Mouse (Mus musculus): ENCODE results near the gene Gm16181.

Gene Gm16181

GRCm38 (mm10) chr17:35233114-35233980 is 12.7 kb downstream of the Gm16181 start, which contains the start of gene Atp6v1g2:
TSS of gene Atp6v1g2 (plus strand) at chr17:35233660.
- peak; percentile 50 for DNase-seq

- peak; percentile 11 for DNase-seq
Observed at GRCm38 (mm10) chr17:35234090-35234489, 13.5 kb downstream of the Gm16181 start.

GRCm38 (mm10) chr17:35234903-35235302 is 14.3 kb downstream of the Gm16181 start:
- peak; percentile 41 for DNase-seq

- DNase-seq = peak; percentile 95
Observed at GRCm38 (mm10) chr17:35235614-35236389, 15.2 kb downstream of the Gm16181 start, which contains the start of gene Nfkbil1. TSS of gene Nfkbil1 (minus strand) at chr17:35235792.

DNA sequence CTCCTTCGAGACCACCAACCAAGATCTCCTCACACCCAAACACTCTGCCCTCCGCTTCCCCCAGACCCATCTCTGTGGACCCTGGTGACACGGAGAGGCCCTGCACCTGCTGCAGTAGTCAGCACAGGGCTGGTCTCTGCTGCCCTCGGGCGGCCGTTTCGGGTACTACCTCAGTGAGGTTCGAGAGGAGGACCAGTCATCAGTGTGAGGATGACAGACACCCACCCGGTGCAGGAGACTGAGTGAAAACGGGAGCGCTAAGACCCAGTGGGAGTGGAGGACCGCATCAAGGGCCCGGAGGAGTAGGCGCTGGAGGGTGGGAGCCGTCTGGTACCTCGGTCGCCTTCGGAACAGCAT is 15.7 kb downstream of the Gm16181 start:
- DNase-seq = peak; percentile 98

GRCm38 (mm10) chr17:35236996-35237395 is 16.4 kb downstream of the Gm16181 start:
- DNase-seq = no peak

DNA sequence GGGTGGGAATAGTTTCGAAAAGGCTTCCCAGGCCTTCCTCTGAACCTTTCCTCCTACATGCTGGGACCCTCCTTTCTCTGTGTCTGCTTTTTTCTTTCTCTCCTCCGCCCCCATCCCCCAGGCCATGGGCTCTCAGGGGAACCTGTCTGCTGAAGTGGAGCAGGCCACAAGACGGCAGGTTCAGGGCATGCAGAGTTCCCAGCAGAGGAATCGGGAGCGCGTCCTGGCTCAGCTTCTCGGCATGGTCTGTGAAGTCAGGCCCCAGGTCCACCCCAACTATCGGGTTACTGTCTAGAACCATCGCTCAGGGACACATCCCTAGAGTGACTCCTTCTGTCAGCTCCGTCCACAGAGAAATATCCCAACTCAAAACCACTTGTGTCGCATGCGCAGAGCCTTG is 16.9 kb downstream of the Gm16181 start:
- no peak for DNase-seq

DNA sequence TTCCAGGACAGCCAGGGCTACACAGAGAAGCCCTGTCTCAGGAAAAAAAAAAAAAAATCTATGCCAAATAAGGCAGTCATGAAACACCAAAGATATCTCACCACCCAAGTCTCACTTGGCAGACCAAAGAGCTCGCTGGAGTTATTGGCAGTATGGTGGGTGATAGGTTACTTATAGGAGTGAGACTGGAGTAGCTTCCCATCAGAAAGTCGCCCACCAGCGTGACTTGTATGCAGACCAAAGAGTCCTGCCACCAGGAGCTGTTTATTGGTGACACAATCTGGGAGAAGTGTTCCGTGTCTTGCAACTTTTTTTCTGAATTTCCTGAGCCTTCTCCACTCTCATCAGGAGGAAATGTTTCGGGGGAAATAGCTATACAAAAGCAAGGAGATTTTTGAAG is 19.1 kb downstream of the Gm16181 start:
- DNase-seq = no peak

DNA sequence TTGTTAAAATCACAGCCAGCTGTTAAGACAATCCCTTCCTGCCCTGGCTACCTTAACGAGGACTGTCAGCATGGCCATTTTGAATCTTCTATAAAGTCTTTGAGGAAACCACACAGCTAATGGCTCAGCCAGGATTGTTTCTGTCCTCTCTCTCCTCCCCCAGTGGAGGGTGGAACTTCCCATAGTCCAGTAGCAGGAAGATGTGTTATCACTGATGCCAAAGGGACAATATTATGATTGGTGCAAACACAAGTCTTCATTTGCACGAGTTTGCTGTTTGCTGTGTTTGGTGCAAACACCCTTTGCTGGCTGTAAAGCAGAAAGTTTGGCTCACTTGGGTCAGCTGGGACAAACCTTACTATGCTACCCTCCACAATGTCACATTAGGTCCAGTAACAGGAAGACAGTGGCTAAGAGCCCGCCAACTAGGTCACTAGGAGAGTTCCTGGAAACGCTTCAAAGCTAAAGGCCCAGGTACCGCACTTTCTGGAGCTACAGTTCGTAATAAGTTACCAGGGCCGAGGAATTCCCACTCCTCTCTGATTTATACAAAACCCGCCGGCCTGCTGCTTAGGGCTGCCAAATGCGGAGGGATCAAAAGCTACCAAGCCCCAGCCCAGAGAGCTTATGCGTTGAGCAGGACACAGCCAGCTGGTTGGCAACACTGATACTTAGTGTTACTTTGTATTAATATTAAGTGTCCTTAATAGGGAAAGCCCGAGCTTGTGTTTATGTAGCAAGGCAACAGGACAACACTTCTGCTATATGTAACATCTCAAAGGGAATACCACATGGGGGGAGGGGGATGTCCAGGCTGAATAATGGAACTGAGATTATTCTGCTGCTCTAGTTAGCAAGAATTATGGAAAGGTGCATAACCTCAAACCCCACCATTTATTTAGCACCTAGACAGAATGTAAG is 20.0 kb downstream of the Gm16181 start:
- peak; percentile 74 for DNase-seq

- peak; percentile 97 for DNase-seq
Observed at GRCm38 (mm10) chr17:35241305-35242014, 20.8 kb downstream of the Gm16181 start, which contains the start of gene Ddx39b. TSS of gene Ddx39b (plus strand) at chr17:35241746.

DNA sequence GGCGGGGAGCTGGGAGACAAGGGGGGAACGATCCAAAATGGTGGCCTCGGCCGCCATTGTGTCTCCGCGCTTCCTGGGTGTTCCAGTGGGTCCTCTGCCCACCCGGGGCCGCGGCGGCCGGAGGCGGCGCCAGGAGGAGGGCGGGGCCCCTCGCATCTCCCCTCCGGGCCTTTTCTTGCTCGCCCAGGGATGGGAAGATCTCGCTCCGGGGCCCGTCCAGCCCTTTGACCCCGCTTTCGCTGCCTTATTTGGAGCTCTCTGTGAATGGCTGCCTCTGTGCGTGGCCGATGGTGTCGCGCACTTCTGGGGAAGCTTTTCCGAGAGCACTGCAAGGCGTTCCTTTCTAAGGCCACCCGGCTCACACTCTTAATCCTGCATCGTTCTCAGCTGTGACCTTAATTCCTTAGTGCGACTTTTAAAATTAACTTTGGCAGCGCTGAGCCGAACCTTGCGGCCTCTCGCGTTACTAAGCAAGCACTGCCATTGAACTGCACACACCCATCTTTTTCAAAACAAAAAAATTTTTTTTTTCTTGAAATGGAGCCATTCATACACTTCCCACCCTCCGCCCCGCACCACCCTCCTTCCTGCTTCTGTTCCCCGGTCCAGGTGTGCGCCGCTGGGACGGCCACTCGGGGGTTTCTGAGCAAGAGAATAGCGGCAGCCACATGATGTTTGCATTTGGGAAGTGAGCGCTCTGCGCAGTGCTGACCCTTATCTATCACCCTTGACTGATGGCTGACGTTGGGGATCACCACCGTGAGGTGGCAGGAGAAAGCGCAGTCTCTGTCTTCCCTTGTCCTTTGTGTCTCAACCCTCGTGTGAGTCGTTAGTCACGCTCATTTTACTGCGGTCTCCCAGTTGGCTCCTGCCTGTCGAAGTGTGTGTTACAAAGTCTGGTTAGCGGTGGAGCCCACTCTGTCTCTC is 21.6 kb downstream of the Gm16181 start:
- DNase-seq = peak; percentile 90

DNA sequence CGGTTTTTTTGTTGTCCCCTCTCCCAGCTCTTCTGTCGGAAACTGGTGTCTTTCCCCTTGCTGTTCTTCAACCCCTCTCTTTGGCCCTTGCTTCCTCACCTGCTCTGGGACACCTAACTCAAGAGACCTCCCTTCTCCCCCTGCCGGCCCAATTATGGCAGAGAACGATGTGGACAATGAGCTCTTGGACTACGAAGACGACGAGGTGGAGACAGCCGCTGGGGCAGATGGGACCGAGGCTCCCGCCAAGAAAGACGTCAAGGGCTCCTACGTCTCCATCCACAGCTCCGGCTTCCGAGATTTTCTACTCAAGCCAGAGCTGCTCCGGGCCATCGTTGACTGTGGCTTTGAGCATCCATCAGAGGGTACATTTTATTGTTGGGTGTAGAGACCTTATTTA is 22.5 kb downstream of the Gm16181 start:
- DNase-seq = peak; percentile 66

DNA sequence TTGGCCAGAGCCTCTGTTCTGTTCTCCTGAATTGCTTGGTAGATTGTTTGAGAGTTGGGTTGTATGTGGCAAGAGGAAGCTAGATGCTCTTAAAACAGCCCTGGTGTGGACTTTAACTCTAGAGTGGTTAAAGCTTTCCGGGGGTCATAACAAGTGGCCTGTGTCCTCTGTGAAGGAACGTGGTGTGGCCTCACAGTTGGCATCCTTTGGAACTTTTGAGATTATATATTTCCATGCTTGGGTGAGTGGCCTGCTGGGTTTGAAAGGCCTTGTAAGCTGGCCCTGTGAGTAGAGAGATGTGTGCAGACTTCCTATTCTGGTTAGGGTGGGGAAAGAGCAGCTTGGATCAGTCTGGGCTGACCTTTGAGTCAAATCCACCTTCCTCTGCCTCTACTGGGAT is 24.4 kb downstream of the Gm16181 start:
- peak; percentile 65 for DNase-seq

DNA sequence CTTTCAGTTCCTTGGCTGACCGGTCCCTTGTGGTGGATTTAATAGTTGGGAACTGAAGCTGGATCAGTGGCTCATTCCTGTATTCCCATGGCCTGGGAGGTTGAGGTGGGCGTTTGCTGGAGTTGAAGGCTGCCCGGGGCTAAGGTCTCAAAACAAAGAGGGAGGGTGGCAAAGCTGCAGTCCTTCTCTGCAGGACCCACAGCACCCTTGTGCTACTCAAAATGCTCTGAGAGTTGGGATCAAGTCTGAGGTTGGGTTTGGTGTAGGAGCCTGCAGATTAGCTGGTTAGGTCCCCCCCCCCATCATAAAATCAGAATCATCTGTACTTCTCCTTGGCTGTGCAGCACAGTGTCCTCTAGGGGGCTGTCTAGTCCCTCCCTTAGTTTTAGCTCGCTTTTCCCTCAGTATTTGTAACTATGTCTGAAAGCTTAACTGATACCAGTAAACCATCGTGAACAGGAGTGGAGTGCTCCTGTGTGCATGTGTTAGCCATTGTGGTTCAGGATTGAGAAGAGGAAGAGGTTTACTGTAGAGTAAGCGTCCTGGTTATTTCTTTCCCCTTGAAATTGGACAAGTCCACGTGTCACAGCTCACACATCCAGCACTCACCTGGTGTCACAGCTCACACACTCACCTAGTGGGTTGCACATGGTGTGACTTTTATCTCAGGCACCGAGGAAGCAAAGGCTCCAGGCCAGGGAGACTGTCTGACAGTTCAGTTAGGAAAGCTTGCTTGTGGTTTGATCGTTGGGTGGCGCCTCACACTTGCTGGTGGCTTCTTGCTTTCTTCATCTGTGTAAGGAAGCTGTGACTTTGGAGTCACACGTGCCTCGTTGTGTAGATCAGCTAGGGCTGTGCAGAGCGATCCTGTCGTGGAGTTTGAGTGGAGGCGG is 25.3 kb downstream of the Gm16181 start:
- DNase-seq = peak; percentile 23

DNA sequence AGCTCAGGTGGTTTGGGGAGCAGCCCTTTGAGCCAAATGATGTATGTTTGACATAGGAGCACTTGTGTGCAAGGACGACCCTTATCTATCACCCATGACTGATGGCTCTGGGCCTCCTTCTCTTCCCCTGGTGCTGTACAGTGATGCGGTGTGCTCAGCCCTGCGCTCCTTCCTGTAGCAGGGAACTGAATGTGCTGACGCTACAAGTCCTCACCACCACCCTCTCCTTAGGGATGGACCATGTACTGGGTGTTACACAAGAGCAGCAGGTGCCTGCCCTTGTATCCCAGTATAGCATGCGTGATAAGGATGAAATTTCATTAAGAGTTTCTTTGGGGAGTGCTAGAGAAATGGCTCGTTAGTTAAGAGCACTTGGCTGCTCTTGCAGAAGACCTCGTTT is 26.5 kb downstream of the Gm16181 start:
- DNase-seq = peak; percentile 67

DNA sequence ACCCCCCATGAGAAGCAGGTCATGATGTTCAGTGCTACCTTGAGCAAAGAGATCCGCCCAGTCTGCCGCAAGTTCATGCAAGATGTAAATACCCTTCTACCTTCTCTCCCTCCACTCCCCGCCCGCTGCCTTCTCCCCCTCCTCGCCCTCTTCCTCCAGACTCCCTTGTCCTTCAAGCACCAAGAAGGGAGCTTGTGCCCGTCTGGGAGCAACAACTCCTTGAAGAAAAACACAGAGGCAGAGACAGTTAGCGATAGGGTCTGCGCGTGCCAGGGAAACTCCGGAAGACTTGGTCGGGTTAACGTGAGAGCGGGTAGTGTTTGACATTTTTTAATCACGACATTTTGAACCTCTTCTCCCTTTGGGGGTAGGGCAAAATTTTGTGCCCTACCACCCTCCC is 28.4 kb downstream of the Gm16181 start:
- DNase-seq = no peak

DNA sequence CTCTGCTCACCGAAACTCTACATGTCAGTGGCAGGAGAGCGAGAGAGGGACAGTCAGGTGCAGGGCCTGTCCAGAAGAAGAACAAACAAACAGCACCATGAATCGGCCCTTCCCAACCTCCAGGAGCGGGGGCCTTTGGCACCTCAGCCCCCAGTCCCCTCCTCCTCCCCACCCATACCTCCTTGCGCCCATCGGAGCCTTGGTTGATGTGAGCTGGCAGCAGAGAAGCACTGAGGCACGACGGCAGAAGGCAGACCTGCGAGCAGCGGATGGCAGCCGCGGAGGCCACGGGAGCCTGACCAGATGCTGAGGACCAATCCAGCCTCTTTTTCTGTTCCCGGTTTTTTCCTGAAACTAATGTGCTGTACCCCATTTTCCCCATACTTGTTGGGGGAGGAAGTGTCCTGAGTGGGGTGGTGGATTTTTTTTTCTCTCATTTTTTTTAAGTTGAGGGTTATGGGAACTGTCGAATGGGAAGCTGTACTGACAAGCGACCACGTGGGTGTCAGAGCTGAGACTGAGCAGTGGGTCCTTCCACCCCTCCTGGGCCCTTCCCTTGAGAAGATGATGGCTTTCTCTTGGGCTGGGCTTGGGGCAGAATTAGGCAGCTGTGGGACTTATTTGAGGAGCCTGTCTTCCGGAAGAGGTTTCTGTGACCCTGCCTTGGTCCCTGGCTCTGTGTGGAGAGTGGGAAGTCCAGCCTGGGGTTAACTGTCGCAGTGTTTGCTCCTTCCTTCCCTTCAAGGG is 29.0 kb downstream of the Gm16181 start:
- no peak for DNase-seq

DNA sequence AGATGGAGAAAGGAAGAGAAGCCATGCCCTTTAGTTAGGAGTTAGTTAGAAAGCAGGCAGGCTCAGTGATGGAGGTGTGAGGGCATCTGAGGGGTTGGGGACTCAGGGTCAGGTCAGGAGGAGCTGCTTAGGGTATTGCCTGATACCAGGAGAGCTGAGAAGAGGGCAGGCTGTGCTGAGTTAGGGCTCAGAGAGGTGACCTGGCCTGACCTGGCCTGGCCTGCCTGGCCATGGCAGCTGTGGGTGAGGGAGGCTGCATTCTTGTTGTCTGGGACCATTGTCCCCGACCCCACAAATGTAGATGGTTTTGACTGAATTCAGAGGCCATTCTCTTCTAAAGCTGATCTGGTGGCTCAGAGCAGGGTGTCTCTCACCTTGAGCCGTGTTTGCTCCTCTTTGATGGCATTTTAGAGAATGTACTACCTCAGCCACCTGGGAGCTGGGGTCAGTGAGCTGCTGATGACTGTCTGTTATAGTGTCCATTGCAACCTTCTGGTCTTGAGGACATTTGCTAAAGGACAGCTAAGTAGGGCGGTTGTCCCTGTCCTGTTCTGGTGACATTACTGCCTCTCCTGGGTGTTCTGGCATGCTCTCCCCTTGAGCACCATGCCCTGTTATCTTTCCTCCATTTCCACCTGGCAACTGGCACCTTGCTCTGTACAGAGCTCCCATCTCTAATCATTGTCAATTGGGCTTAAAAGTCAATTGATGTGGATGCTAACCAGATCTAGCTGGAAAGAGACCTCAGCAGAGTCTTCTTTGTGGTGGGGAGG is 29.9 kb downstream of the Gm16181 start:
- DNase-seq = no peak
